Mouse (Mus musculus) limb, embryonic 14.5 days (tissue): ENCODE results near the gene Htr1a. TPM values are rescaled to one million over a fixed set of nuclear protein-coding genes. Genes with fewer than 3 reads are reported as not detected.

ENCODE experiments used
- ATAC-seq: fragments of 200-750 bp; cut with Nextera tagmentation; 2 replicates; pipeline ENCODE4 v1.8.0; 2017; ENCODE audit warnings: low read depth, moderate number of reproducible peaks, moderate TSS enrichment; ENCODE audit not compliant: low FRiP score
- DNase-seq: peaks from one replicate; pipeline ENCODE4 v3.0.0-alpha.2; 2015; ENCODE audit warnings: low spot score
- H3K27ac ChIP-seq: fragments of 300-500 bp; sonication (generic); replicated peaks from 2 replicates; pipeline ENCODE4 v1.5.1; 2014; ENCODE audit warnings: low read depth, mild to moderate bottlenecking, low read length, moderate library complexity, mixed read lengths
- H3K27me3 ChIP-seq: fragments of 300-500 bp; sonication (generic); 2 replicates; pipeline ENCODE4 v1.6.1; 2014; ENCODE audit warnings: low read length, mixed read lengths; ENCODE audit not compliant: control insufficient read depth, insufficient read depth
- H3K36me3 ChIP-seq: fragments of 300-500 bp; sonication (generic); 2 replicates; pipeline ENCODE4 v1.6.1; 2014; ENCODE audit warnings: mild to moderate bottlenecking, low read length, moderate library complexity, mixed read lengths; ENCODE audit not compliant: control insufficient read depth, insufficient read depth
- H3K4me1 ChIP-seq: fragments of 300-500 bp; sonication (generic); 2 replicates; pipeline ENCODE4 v1.6.1; 2014; ENCODE audit warnings: antibody characterized with exemption, low read length, mixed read lengths; ENCODE audit not compliant: control insufficient read depth, insufficient read depth
- H3K4me2 ChIP-seq: fragments of 300-500 bp; sonication (generic); replicated peaks from 2 replicates; pipeline ENCODE4 v1.6.1; 2014; ENCODE audit warnings: low read depth, mild to moderate bottlenecking, low read length, moderate library complexity; ENCODE audit not compliant: severe bottlenecking
- H3K4me3 ChIP-seq: fragments of 300-500 bp; sonication (generic); replicated peaks from 2 replicates; pipeline ENCODE4 v1.5.1; 2014; ENCODE audit warnings: low read length
- H3K9ac ChIP-seq: fragments of 300-500 bp; sonication (generic); 2 replicates; pipeline ENCODE4 v1.6.1; 2014; ENCODE audit warnings: mild to moderate bottlenecking, low read depth, low read length, moderate library complexity; ENCODE audit not compliant: severe bottlenecking
- H3K9me3 ChIP-seq: fragments of 300-500 bp; sonication (generic); 2 replicates; pipeline ENCODE4 v1.6.1; 2016; ENCODE audit warnings: low read length; ENCODE audit not compliant: control insufficient read depth
- POLR2A ChIP-seq: fragments of 200-500 bp; IDR thresholded peaks from 2 replicates; pipeline ENCODE4 v1.8.0; 2012; ENCODE audit warnings: inconsistent platforms, mild to moderate bottlenecking, moderate library complexity, borderline replicate concordance; ENCODE audit not compliant: insufficient read depth, insufficient read length; ENCODE audit errors: extremely low read depth
- WGBS: fragments of 180-500 bp; shearing (Covaris S2); extraction: QIAGEN DNeasy Blood & Tissue Kit; methylation state at CpG from one replicate; pipeline ENCODE4 v1.1.7; 2014; 5-methylcytosine and 5-hydroxymethylcytosine counted together
- polyA plus RNA-seq, 2 experiments: library from polyadenylated mRNA; depleted of rRNA in 1 of 2; stranded (reverse) in 1 of 2; unstranded in 1 of 2; fragments of >200 nt; fragmentation: Nextera tagmentation in 1 of 2; extraction: Ambion mirVana in 1 of 2; gene quantifications; 2 replicates each; pipeline versions ENCODE4 v1.2.1 to v1.2.3; 2012 to 2014

The Htr1a gene
- polyA plus RNA-seq, 2 experiments = 0.08 to 0.10 TPM

DNA sequence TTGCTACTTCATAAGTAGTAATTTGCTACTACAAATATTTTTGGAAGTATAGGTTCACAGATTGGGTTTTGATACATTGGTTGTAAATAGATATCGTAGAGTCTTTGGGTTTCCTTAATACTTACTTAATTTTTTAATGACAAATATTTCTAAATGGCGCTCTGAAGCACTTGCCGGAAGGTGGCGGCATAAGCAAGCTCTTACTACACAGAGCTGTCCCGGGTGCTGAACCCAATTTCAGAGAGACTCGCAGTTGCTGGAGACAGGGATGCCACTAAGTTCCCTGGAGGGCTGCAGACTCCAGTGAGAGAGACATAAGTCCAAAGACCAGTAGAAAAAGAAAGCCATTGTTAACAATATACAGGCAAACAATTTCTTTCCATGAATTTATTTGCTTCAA is 863 bp upstream of the Htr1a start:
- Histone ChIP-seq H3K4me2 (no peak overlapping the region), H3K4me1 (no peaks in the 10 kb centered on the region), H3K27ac (no peak overlapping the region), H3K9ac (no peak overlapping the region), H3K27me3 (peaks cover 41% of the 10 kb centered on the region), H3K36me3 (no peaks in the 10 kb centered on the region), H3K9me3 (no peaks in the 10 kb centered on the region), H3K4me3 (no peak overlapping the region)
- WGBS = 5% methylated on average over 6 of the region's 6 CpGs
- no peak for TF ChIP-seq POLR2A
- no peak for ATAC-seq
- peak; percentile 78 for DNase-seq

DNA sequence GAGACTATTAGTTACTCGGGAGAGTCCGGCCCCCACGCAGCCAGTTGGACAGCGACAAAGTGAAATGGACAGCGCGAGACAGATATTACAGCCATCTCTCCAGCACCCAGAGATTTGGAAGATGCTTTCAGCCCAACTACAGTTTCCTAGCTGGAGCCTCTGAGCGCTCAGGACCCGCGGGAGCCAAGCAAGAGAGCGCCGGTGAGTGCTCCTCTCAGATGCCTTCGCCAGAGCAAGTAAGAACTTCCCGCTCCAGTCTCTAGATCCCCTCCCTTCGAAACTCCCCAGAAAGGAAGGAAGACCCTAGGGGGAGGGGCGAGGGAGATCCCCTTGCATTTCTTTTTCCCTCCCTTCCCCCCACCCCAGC is 415 bp downstream of the Htr1a start:
- DNase-seq = no peak
- Histone ChIP-seq H3K36me3 (no peaks in the 10 kb centered on the region), H3K9ac (no peak overlapping the region), H3K27ac (no peak overlapping the region), H3K27me3 (peaks cover 41% of the 10 kb centered on the region), H3K4me2 (0 out of 2 replicates have a peak overlapping the region, but pooled peaks have one; percentile 21), H3K4me3 (0 out of 2 replicates have a peak overlapping the region, but pooled peaks have one; percentile 10), H3K9me3 (no peaks in the 10 kb centered on the region), H3K4me1 (no peaks in the 10 kb centered on the region)
- 2% methylated on average over 15 of the region's 15 CpGs for WGBS
- no peak for TF ChIP-seq POLR2A
- no peak for ATAC-seq

DNA sequence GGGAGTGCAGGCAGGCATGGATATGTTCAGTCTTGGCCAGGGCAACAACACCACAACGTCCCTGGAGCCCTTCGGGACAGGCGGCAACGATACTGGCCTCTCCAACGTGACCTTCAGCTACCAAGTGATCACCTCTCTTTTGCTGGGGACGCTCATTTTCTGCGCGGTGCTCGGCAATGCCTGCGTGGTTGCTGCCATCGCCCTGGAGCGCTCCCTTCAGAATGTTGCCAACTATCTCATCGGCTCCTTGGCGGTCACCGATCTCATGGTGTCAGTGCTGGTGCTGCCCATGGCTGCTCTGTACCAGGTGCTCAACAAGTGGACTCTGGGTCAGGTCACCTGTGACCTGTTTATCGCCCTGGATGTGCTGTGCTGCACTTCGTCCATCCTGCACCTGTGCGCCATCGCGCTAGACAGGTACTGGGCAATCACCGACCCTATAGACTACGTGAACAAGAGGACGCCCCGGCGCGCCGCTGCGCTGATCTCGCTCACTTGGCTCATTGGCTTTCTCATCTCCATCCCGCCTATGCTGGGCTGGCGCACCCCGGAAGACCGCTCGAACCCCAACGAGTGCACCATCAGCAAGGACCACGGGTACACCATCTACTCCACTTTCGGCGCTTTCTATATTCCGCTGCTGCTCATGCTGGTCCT is 927 bp downstream of the Htr1a start:
- Histone ChIP-seq H3K9me3 (no peaks in the 10 kb centered on the region), H3K4me1 (no peaks in the 10 kb centered on the region), H3K9ac (no peak overlapping the region), H3K36me3 (no peaks in the 10 kb centered on the region), H3K27ac (no peak overlapping the region), H3K4me3 (0 out of 2 replicates have a peak overlapping the region, but pooled peaks have one; percentile 10), H3K4me2 (peak overlapping the region; percentile 21; the same call in 1 of the 2 replicates), H3K27me3 (peaks cover 41% of the 10 kb centered on the region)
- 1% methylated on average over 39 of the region's 39 CpGs for WGBS
- no peak for ATAC-seq
- no peak for TF ChIP-seq POLR2A
- no peak for DNase-seq

DNA sequence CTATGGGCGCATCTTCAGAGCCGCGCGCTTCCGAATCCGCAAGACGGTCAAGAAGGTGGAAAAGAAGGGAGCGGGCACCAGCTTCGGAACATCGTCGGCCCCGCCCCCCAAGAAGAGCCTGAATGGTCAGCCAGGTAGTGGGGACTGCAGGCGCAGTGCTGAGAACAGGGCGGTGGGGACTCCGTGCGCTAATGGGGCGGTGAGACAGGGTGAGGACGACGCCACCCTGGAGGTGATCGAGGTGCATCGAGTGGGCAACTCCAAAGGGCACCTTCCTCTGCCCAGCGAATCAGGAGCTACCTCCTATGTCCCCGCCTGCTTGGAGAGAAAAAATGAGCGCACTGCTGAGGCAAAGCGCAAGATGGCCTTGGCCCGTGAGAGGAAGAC is 1.4 kb downstream of the Htr1a start:
- Histone ChIP-seq H3K9ac (no peak overlapping the region), H3K4me1 (no peaks in the 10 kb centered on the region), H3K27ac (no peak overlapping the region), H3K27me3 (peaks cover 41% of the 10 kb centered on the region), H3K4me2 (no peak overlapping the region), H3K36me3 (no peaks in the 10 kb centered on the region), H3K9me3 (no peaks in the 10 kb centered on the region), H3K4me3 (no peak overlapping the region)
- no peak for TF ChIP-seq POLR2A
- 2% methylated on average over 26 of the region's 26 CpGs for WGBS
- no peak for ATAC-seq
- no peak for DNase-seq

DNA sequence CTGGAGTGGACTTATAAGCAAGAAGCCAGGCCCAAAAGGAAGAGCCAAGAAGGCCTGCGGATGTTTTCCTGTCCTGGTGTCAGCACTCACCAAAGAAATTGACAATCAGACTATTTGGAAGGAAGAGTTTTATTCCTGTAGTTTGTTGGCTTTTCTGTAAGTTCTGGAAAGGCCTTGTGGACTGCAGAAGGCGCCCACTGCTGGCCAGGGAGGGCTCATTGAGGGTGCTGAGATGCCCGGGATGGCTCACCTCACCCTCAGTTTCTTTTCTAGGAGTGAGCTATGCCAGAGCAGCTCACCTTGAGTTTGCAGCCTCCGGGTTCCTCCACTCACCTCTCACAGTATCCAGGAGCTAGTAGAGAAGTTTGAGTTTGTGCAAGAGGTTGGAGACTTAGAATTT is 2.8 kb downstream of the Htr1a start:
- WGBS = 11% methylated on average over 4 of the region's 4 CpGs
- H3K9me3 ChIP-seq = no peaks in the 10 kb centered on the region
- no peaks in the 10 kb centered on the region for H3K36me3 ChIP-seq
- DNase-seq (no peak), ATAC-seq (no peak)
- no peak overlapping the region for H3K4me2 ChIP-seq
- H3K27me3 ChIP-seq = peaks cover 41% of the 10 kb centered on the region
- H3K27ac ChIP-seq = no peak overlapping the region
- H3K4me3 ChIP-seq = no peak overlapping the region
- no peak overlapping the region for H3K9ac ChIP-seq
- TF ChIP-seq POLR2A = no peak
- H3K4me1 ChIP-seq = no peaks in the 10 kb centered on the region
